Mouse (Mus musculus): ENCODE data around the gene Nrbf2.
A peak's percentile ranks its signal among the peaks of the same experiment; 100 is the strongest.

The Nrbf2 gene

GRCm38 (mm10) chr10:67295938-67296466 is 10.9 kb upstream of the Nrbf2 start:
- no peak for DNase-seq (ENCODE audit: low read depth in 1 of 2, low spot score in 2 of 2)

DNA sequence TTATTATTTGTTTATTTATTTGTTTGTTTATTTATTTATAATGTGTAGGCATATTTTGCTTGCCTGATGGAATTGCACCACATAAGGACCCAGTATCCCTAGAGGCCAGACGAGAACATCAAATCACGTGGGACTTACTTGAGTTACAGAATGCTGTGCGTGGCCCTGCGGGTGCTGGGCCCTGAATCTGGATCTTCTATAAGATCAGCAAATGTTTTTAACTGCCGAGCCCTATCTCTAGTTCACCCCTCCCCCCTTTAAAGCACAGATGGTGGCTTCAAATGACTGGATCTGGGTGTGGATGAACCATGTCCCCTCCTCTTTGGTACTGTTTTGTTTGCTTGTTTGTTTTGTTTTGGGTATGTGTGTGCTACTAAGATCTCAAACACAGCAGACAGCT is 10.2 kb upstream of the Nrbf2 start:
- no peak for DNase-seq (ENCODE audit: low read depth in 1 of 2, low spot score in 2 of 2)

GRCm38 (mm10) chr10:67291087-67291486 is 6.0 kb upstream of the Nrbf2 start:
- no peak for DNase-seq (ENCODE audit: low read depth in 1 of 2, low spot score in 2 of 2)

GRCm38 (mm10) chr10:67290622-67291021 is 5.5 kb upstream of the Nrbf2 start:
- DNase-seq (ENCODE audit: low read depth in 1 of 2, low spot score in 2 of 2) = no peak

DNA sequence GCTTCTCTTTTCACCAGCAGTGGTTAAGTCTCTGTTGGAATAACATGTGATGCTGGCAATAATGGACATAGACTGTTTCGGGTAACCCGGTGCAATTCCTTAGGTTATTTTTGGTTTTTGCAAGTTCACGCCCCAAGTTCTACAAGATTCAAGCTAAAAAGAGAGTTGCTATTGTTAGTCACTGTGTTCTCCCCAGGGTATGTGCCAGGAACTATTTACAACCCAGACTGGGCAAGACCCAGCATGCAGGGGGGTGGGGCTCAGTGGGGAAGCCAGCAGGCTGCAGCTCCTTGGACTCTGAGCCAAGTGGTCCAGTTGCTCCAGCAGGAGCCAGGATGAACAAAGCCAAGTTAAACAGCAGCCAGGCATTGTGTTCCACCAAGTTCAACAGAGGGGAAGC is 2.8 kb upstream of the Nrbf2 start:
- DNase-seq (ENCODE audit: low read depth in 1 of 2, low spot score in 2 of 2) = no peak

DNA sequence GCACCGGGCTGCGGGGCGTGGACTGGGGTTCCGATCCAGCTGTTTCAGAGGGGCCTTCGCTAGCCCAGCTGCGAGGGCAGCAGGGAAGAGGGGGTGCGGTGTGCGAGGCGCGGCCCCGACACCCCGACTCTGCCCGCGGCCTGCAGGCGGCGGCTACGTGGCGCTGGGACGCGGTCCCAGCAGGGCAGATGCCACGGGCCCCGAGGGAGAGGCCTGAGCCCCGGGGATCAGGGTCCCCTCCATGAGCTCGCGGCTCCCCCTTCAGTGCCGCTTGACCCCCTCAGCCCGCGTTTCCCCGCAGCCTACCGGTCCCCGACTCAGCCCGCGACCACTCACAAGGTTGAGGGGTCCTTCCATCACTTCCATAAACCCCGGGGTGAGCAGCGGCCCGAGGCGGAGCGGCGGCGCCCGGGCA is 337 bp downstream of the Nrbf2 start:
- DNase-seq (ENCODE audit: low read depth in 1 of 2, low spot score in 2 of 2) = peak in 1 of 2 experiments; percentile 10

DNA sequence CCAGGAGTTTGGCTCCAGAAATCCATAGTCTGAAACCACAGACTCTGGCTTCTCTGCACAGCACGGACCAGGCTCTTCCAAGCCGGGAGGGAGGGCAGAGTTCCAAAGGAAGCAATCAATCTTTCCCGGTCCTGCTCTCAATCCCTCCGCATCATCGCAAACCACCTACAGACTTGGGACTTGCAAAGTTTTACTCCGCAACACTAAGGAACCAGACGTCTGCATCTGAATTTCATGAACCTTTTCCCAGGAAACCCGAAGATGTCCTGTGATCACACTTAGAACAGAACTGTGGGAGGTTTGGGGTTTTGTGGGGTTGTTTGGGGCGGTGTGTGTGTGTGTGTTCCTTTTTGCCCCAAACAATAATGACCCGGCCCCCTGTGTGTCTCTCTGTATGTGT is 794 bp downstream of the Nrbf2 start:
- no peak for DNase-seq (ENCODE audit: low read depth in 1 of 2, low spot score in 2 of 2)

DNA sequence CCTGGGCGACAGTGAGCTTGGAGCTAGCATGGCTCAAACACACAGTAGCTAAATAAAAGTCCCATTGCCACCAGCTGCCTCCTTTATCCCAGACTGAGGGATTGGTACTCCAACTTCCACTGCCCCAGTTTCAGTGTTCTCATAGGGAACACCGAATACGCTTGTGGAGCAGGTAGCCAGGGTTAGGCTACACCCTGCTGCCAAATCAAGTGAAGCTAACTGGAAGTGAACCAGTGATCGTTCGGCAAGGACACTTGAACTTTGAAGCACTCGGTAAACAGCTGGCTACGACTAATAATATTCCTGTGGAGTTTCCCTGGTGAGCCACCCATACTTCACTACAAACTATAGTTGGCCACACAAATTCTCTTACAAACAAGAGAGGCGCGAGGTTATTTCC is 1.6 kb downstream of the Nrbf2 start:
- no peak for DNase-seq (ENCODE audit: low read depth in 1 of 2, low spot score in 2 of 2)

- no peak for DNase-seq (ENCODE audit: low read depth in 1 of 2, low spot score in 2 of 2)
These were observed 2.6 kb downstream of the Nrbf2 start for GRCm38 (mm10) chr10:67282531-67282930.

DNA sequence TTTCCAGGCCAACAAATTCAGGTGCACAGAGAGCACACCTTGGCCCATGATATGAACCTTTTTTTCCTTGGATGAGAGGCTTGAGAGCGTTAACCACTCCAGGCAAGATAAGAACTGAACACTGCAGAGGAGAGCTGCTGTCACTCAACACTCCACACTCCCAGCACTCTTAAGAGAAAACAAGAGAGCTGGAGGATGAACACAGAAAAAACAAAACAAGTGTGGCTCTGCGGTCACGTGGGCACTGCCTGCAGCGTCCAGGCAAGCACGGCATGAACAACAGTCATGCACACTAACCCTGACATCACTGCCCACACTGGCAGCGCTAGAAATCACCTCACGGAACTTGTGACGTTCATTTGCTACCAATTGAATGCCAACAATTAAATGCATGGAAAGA is 3.3 kb downstream of the Nrbf2 start:
- no peak for DNase-seq (ENCODE audit: low read depth in 1 of 2, low spot score in 2 of 2)

DNA sequence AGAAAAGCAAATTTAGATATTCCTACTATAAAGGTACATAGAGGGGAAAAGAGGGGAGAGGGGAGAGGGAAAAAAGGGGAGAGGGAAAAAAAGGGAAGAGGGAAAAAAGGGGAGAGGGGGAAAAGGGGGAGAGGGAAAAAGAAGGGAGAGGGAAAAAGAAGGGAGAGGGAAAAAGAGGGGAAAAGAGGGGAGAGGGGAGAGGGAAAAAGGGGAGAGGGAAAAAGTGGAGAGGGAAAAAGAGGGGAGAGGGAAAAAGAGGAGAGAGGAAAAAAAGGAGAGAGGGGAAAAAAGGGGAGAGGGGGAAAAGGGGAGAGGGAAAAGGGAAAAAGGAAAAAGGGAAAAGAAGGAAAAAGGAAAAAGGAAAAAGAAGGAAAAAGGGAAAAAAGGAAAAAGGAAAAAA is 9.2 kb downstream of the Nrbf2 start:
- no peak for DNase-seq (ENCODE audit: low read depth in 1 of 2, low spot score in 2 of 2)

- DNase-seq (ENCODE audit: low read depth in 1 of 2, low spot score in 2 of 2) = peak in 1 of 2 experiments; percentile 8
These were observed 20.3 kb downstream of the Nrbf2 start for GRCm38 (mm10) chr10:67264852-67265251.

- no peak for DNase-seq (ENCODE audit: low read depth in 1 of 2, low spot score in 2 of 2)
These were observed 32.0 kb downstream of the Nrbf2 start for GRCm38 (mm10) chr10:67253115-67253514.

- no peak for DNase-seq (ENCODE audit: low read depth in 1 of 2, low spot score in 2 of 2)
These were observed 32.8 kb downstream of the Nrbf2 start for GRCm38 (mm10) chr10:67252353-67252752.

DNA sequence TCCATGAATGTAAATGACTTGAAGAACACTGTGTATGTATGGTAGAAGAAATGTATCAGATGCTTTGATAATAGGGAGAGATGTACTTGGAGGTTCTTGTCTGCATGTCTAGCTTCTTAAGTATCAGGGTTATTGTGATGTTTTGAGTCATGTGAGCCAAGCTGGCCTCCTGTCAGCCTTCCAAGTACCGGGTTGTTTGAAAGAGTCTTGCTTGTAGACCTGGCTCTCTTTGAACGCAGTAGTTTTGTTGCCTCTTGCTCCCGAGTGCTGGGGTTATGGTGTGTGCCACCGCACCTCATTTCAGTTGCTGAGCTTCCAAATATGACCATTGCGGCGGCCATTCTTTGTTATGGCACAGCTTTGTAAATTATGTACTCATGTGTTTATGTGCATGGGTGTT is 34.3 kb downstream of the Nrbf2 start:
- no peak for DNase-seq (ENCODE audit: low read depth in 1 of 2, low spot score in 2 of 2)

DNA sequence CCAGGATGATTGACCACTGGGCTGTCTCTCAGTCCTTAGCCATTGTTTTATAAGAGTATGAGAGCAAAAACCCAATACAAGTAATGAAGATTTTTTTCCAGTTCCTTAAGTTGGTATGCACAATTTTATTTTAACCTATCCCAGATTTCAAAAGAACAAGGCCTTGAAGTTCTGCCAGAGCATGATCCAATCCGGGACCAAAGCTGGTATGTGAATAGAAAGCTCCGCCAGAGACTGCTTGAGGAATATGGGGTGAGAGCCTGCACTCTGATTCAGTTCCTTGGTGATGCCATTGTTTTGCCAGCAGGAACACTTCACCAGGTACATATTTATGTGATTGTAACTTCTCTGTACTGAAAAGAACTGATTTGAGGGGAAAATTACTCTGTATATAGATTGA is 35.6 kb downstream of the Nrbf2 start:
- DNase-seq (ENCODE audit: low read depth in 1 of 2, low spot score in 2 of 2) = no peak

DNA sequence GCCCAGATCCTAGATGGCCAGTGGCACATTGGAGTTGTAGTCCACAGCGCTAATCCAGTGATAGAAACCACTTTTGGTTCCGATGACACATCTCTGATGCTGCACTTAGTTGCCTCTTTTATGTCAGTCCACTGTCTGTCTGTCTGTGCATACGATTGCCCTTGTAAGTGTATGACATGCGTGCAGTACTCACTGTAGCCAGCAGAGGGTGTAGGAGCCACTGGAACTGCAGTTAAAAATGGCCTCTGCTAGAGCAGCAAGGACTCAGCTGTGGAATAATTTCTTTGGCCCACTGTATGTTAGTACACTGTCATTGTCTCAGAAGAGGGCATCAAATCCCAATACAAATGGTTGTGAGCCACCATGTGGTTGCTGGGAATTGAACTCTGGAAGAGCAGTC is 38.0 kb downstream of the Nrbf2 start:
- peak; percentile 10 to 44 for DNase-seq (ENCODE audit: low read depth in 1 of 2, low spot score in 2 of 2)

GRCm38 (mm10) chr10:67230439-67230838 is 54.7 kb downstream of the Nrbf2 start:
- DNase-seq (ENCODE audit: low read depth in 1 of 2, low spot score in 2 of 2) = no peak

DNA sequence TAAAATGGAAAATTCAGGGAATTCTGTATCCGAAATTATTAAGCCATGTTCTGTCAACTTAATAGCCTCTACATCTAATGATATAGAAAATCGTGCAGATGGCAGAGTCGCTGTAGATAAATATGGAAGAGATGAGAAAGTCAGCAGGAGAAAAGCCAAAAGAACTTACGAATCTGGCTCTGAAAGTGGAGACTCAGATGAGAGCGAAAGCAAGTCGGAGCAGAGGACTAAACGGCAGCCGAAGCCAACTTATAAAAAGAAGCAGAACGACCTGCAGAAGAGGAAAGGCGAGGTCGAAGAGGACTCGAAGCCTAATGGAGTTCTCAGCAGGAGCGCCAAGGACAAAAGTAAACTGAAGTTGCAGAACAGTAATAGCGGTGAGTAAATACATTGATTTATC is 58.6 kb downstream of the Nrbf2 start:
- no peak for DNase-seq (ENCODE audit: low read depth in 1 of 2, low spot score in 2 of 2)

DNA sequence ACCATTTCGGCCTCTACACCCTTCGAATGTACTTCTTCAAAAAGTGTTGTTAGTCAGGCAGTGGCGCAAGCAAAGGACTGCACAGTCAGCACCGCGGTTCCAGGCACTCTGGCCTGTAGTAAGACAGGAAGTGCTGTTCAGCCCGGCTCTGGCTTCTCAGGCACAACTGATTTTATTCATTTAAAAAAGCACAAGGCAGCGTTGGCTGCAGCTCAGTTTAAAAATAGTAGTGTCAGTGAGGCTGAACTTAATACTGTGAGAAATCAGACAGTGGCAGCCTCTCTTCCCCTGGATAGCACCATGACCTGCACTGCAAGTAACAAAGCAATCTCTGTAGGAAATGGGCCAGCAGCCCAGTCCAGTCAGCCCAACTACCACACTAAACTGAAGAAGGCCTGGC is 59.0 kb downstream of the Nrbf2 start:
- DNase-seq (ENCODE audit: low read depth in 1 of 2, low spot score in 2 of 2) = peak; percentile 23 to 52

DNA sequence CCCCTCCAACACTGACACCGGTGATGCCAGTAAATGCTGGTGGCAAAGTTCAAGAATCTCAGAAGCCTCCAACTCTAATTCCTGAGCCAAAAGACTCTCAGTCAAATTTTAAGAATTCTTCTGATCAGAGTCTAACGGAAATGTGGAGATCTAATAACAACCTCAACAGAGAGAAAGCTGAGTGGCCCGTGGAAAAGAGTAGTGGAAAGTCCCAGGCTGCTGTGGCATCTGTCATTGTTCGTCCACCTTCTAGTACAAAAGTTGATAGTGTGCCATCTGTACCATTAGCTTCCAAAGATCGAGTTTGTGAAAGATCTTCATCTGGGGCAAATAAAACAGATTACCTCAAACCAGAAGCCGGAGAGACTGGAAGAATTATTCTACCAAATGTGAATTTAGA is 59.6 kb downstream of the Nrbf2 start:
- no peak for DNase-seq (ENCODE audit: low read depth in 1 of 2, low spot score in 2 of 2)

DNA sequence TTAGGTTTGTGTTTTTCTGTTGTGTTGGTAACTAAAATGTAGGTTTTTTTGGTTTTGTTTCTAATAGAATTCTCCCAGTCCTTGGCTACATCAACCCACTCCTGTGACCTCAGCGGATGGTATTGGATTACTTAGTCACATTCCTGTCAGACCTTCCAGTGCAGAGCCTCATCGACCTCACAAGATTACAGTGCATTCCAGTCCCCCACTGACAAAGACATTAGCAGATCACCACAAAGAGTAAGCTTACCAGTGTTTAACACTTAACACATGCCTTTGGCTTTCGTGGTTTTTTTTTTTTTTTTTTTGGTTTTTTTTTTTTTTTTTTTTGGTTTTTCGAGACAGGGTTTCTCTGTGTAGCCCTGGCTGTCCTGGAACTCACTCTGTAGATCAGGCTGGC is 61.2 kb downstream of the Nrbf2 start:
- DNase-seq (ENCODE audit: low read depth in 1 of 2, low spot score in 2 of 2) = no peak

GRCm38 (mm10) chr10:67221284-67221683 is 63.8 kb downstream of the Nrbf2 start:
- DNase-seq (ENCODE audit: low read depth in 1 of 2, low spot score in 2 of 2) = no peak

DNA sequence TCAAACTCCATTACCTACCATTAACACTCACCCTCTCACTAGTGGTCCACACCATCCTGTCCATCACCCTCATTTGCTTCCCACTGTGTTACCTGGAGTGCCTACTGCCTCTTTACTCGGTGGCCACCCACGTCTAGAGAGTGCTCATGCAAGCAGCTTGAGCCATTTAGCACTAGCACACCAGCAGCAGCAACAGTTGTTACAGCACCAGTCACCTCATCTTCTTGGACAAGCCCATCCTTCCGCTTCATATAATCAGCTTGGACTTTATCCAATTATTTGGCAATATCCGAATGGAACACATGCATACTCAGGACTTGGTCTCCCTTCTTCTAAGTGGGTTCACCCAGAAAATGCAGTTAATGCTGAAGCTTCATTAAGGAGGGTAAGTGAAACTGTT is 64.9 kb downstream of the Nrbf2 start:
- no peak for DNase-seq (ENCODE audit: low read depth in 1 of 2, low spot score in 2 of 2)
